Mouse (Mus musculus) megakaryocyte, embryonic 14.5 days (primary cell): ENCODE results near the gene Utrn.

Experiments
- FLI1 ChIP-seq: IDR thresholded peaks from 2 replicates; pipeline ENCODE4 v1.6.1; 2012; ENCODE audit warnings: low read length, inconsistent platforms, mixed read lengths
- GATA1 ChIP-seq: IDR thresholded peaks from 3 replicates; pipeline ENCODE4 v1.6.1; 2012; ENCODE audit warnings: mixed read lengths, low read length, inconsistent platforms, borderline replicate concordance

DNA sequence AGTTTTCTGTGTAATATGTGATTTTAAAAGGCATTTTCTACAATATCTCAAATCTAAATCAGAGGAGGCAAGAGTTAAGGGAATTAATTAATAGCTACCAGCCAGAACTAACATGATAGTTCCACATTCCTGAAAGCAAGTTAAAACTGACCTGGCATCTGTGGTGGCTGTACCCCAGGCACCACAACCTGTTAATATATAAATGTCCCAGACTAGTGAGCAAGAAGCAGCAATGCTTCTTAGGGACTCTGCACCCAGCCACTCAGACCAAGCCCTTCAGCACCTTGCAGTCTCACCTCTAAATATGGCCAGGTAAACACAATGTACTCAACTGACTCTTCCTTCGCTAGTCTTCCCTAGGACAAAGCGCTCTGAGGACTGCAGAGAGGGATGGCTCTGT, 147.1 kb downstream of the Utrn start:
- TF ChIP-seq FLI1 (no peak), GATA1 (no peak)
